Mouse (Mus musculus) ES-Bruce4 (cell line): Measurements from ENCODE around the gene Flnc.

Source experiments
- CTCF ChIP-seq: IDR thresholded peaks from one replicate; pipeline ENCODE4 v1.8.1; 2011; ENCODE audit warnings: low read depth, low read length
- EP300 ChIP-seq: IDR thresholded peaks from 2 replicates; pipeline ENCODE4 v1.6.1; 2011; ENCODE audit warnings: low read depth, low read length; ENCODE audit not compliant: insufficient read depth
- POLR2A ChIP-seq: IDR thresholded peaks from one replicate; pipeline ENCODE4 v1.8.1; 2011; ENCODE audit warnings: low read length; ENCODE audit not compliant: insufficient read depth

DNA sequence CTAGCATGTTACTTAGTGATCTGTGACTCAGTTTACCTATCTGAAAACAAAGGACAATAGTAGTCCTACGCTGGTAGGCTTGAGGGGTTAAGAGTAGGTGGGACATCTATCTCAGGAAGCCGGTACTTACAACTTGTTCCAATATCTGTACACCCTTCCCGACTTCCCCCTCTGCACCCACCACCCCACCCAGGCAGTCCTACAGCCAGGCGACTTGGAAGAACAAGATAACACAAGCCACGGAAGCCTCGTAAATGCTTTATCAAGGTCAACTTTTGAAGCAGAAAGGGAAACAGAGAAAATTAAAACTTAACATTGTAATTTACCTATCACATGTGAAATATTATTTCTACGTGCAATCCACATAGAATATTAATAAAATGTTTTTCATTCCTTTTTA lies 67.1 kb downstream of the Flnc start:
- TF ChIP-seq CTCF, result no peak
- TF ChIP-seq POLR2A, result no peak
- TF ChIP-seq EP300, result no peak
